Mouse (Mus musculus) frontal cortex, postnatal 25 days (tissue): ENCODE measurements around the gene Srebf2.
"Not testable (repeated sequence)": the region's sequence is repeated elsewhere in the genome, so short reads cannot be mapped to it uniquely, and the experiment has no call there.

Source experiments
- DNase-seq, 2 experiments: peaks; one replicate each; pipeline ENCODE4 v3.0.0; 2022; ENCODE audit warnings: low spot score in 2 of 2

Gene Srebf2

GRCm38 (mm10) chr15:82146770-82147610, at the start of gene Srebf2:
Gene Srebf2 (plus strand): TSS chr15:82147181.
- DNase-seq, result peak; percentile 96 to 98

GRCm38 (mm10) chr15:82106953-82107555, 39.9 kb upstream of the Srebf2 start:
- no peak for DNase-seq

GRCm38 (mm10) chr15:82120544-82120943, 26.4 kb upstream of the Srebf2 start:
- no peak for DNase-seq

- DNase-seq, result not testable (repeated sequence)
Observed at GRCm38 (mm10) chr15:82126690-82127089, 20.3 kb upstream of the Srebf2 start.

GRCm38 (mm10) chr15:82127426-82128374, 19.3 kb upstream of the Srebf2 start, which contains the start of gene Ccdc134:
Gene Ccdc134 (plus strand): TSS chr15:82127922.
- peak; percentile 91 to 92 for DNase-seq

- no peak for DNase-seq
Observed at GRCm38 (mm10) chr15:82128398-82128797, 18.6 kb upstream of the Srebf2 start.

- no peak for DNase-seq
Observed at GRCm38 (mm10) chr15:82130599-82130998, 16.4 kb upstream of the Srebf2 start.

- DNase-seq, result no peak
Observed at GRCm38 (mm10) chr15:82135372-82135771, 11.6 kb upstream of the Srebf2 start.

- DNase-seq, result peak; percentile 41 to 45
Observed at GRCm38 (mm10) chr15:82138565-82138964, 8.4 kb upstream of the Srebf2 start.

- DNase-seq, result no peak
Observed at GRCm38 (mm10) chr15:82139196-82139595, 7.8 kb upstream of the Srebf2 start.

- DNase-seq, result no peak
Observed at GRCm38 (mm10) chr15:82140355-82140754, 6.6 kb upstream of the Srebf2 start.

- DNase-seq, result no peak
Observed at GRCm38 (mm10) chr15:82144157-82144556, 2.8 kb upstream of the Srebf2 start.

GRCm38 (mm10) chr15:82145408-82145807, 1.6 kb upstream of the Srebf2 start:
- DNase-seq, result no peak

GRCm38 (mm10) chr15:82145851-82146769, 871 bp upstream of the Srebf2 start:
- DNase-seq, result no peak

- peak; percentile 31 to 48 for DNase-seq
Observed at GRCm38 (mm10) chr15:82147611-82148111, 680 bp downstream of the Srebf2 start.

- no peak for DNase-seq
Observed at GRCm38 (mm10) chr15:82148510-82148911, 1.5 kb downstream of the Srebf2 start.

GRCm38 (mm10) chr15:82150042-82150441, 3.1 kb downstream of the Srebf2 start:
- no peak for DNase-seq

GRCm38 (mm10) chr15:82151176-82151575, 4.2 kb downstream of the Srebf2 start:
- DNase-seq, result no peak

GRCm38 (mm10) chr15:82152022-82152421, 5.0 kb downstream of the Srebf2 start:
- DNase-seq, result no peak

- DNase-seq, result no peak
Observed at GRCm38 (mm10) chr15:82152435-82152834, 5.5 kb downstream of the Srebf2 start.

GRCm38 (mm10) chr15:82156298-82156697, 9.3 kb downstream of the Srebf2 start:
- no peak for DNase-seq
